Mouse (Mus musculus) liver, adult 2 months (tissue): ENCODE measurements around the gene Rab11fip3.

Experiments used
- CTCF ChIP-seq: fragments of 200-500 bp; IDR thresholded peaks from 2 replicates; pipeline ENCODE4 v1.5.1; 2011; ENCODE audit warnings: low read depth, low read length, control low read depth
- POLR2A ChIP-seq: fragments of 200-500 bp; IDR thresholded peaks from 2 replicates; pipeline ENCODE4 v1.6.1; 2011; ENCODE audit warnings: low read length, control low read depth; ENCODE audit not compliant: insufficient read depth; ENCODE audit errors: extremely low read depth

DNA sequence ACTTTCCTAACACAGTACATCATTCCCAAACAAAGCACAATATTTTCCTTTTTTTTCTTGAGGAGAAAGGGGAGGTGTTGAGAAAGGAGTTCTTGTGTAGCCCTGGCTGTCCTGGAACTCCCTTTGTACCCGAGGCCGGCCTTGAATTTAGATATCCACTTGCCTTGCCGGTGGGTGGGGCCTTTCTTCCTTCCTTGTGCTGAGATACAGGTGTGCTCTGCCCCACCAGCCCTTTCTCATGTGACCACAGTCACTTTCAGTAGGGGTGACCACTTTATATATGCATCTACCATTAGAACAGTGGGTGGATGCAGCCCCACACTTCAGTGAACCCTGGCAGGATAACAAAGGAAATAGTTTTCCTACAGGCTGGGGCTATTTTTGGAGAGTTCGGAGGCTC is 42.4 kb upstream of the Rab11fip3 start:
- TF ChIP-seq CTCF (no peak), POLR2A (no peak)
